Mouse (Mus musculus) spleen, adult 2 months (tissue): ENCODE results near the gene Etl4.

Experiments used
- CTCF ChIP-seq: fragments of 200-500 bp; IDR thresholded peaks from 2 replicates; pipeline ENCODE4 v1.5.1; 2011; ENCODE audit warnings: mild to moderate bottlenecking, inconsistent platforms; ENCODE audit not compliant: insufficient read depth, insufficient read length, insufficient replicate concordance; ENCODE audit errors: extremely low read depth
- POLR2A ChIP-seq: fragments of 200-500 bp; IDR thresholded peaks from 2 replicates; pipeline ENCODE4 v1.6.1; 2011; ENCODE audit warnings: low read depth, low read length, inconsistent platforms

DNA sequence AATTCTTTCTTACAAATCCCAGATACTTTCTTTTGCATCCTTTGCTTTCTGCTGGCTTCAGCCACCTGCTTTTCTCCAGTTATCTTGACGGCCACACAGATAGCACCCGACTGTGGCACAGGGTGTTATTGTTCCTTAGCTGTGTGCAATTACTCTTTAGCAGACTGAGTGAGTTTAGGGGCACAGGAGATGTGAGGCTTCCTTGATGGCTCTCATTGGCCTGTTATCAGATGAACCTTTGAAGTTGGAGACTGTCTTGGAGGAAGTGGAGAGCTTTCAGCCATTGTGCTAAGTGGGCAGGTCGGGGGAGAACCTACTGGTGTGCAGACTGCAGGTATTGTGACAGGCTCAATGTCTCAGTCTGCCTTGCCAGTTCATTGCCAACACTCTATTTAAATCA, 623.0 kb downstream of the Etl4 start:
- TF ChIP-seq POLR2A (no peak), CTCF (no peak)
